Mouse (Mus musculus) testis, adult 2 months (tissue): Measurements from ENCODE around the gene Mapk12. TPM values are rescaled to one million over a fixed set of nuclear protein-coding genes. Genes with fewer than 3 reads are reported as not detected.

Experiments used
- H3K27ac ChIP-seq: fragments of 200-500 bp; 2 replicates; pipeline ENCODE4 v1.5.1; 2012; ENCODE audit warnings: low read depth, low read length; ENCODE audit not compliant: control insufficient read depth, insufficient read depth
- H3K27me3 ChIP-seq: fragments of 200-500 bp; 2 replicates; pipeline ENCODE4 v1.6.1; 2012; ENCODE audit warnings: mild to moderate bottlenecking, low read length, moderate library complexity; ENCODE audit not compliant: control insufficient read depth, insufficient read depth
- H3K36me3 ChIP-seq: fragments of 200-500 bp; 2 replicates; pipeline ENCODE4 v1.6.1; 2012; ENCODE audit warnings: mild to moderate bottlenecking, low read length; ENCODE audit not compliant: control insufficient read depth, insufficient read depth
- H3K4me1 ChIP-seq: fragments of 200-500 bp; 2 replicates; pipeline ENCODE4 v1.6.1; 2012; ENCODE audit warnings: low read length; ENCODE audit not compliant: control insufficient read depth, insufficient read depth
- H3K4me3 ChIP-seq: fragments of 200-500 bp; 2 replicates; pipeline ENCODE4 v1.5.1; 2012; ENCODE audit warnings: low read depth, mild to moderate bottlenecking, low read length, moderate library complexity, mixed read lengths; ENCODE audit not compliant: control insufficient read depth
- CTCF ChIP-seq: fragments of 200-500 bp; IDR thresholded peaks from 2 replicates; pipeline ENCODE4 v1.5.1; 2012; ENCODE audit warnings: low read depth, mild to moderate bottlenecking, inconsistent platforms, low read length, moderate library complexity; ENCODE audit not compliant: control insufficient read depth, insufficient read depth, insufficient replicate concordance
- POLR2A ChIP-seq: fragments of 200-500 bp; IDR thresholded peaks from 2 replicates; pipeline ENCODE4 v1.6.1; 2012; ENCODE audit warnings: low read depth, mild to moderate bottlenecking, inconsistent platforms, low read length, moderate library complexity; ENCODE audit not compliant: control insufficient read depth
- polyA plus RNA-seq: library from polyadenylated mRNA; depleted of rRNA; stranded (reverse); fragments of >200 nt; gene quantifications from 2 replicates; pipeline ENCODE4 v1.2.3, GENCODE M21; 2012; rRNA removed

Gene Mapk12
- polyA plus RNA-seq: 0.79 and 1.0 TPM in 2 replicates

DNA sequence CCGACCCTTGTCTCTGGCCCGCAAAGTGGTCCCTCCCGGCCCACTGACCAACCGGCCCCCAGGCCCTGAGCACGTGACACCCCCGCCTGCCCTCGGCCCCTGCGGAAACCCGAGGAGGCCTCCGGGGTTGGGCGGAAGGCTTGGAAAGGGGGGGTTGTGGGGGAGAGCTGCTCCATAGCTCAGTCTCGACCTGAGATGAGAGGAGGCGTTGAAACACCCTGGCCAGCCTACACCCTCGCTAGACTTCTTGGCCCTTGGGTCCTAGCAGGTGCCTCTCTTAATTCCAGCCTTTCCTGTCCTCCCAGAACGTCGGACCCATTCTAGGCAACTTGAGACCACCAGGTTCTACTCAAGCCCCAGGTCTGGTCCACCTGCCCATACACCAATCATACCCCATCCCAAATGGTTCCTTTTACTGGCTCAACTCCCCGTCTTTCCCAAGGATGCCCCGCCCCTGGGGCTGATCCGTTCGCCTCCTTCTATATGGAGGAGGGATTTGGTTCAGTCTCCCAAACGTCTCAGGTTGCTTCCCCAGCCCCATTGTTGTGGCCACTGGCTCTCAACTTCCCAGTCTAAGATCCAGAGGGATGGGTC lies at the start of gene Mapk12:
Mapk12 (minus strand) TSS at position 45 of the 594 bp plus-strand sequence.
- peaks cover 14% of the 10 kb centered on the region for H3K4me1 ChIP-seq
- no peaks in the 10 kb centered on the region; the same call in 1 of the 2 replicates for H3K27me3 ChIP-seq
- H3K27ac ChIP-seq: no peak within 1 kb of the TSS
- no peaks in the 10 kb centered on the region for H3K36me3 ChIP-seq
- TF ChIP-seq POLR2A (no peak), CTCF (no peak)
- peak within 1 kb of the TSS; percentile 33 for H3K4me3 ChIP-seq

DNA sequence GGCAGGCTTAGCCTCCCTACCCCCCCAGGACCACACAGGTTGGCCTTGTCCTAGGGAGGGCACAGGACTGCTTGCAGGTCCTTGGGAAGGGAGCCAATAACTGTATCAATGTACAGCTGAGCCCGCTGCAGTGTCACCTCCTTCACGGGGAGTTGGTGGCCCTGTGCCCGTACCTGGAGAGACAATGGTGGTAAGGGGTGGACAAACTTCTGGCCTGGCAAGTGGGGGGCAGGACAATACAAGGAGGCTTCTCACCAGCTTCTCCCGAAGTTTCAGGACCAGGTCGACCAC lies 44.4 kb upstream of the Mapk12 start:
- H3K27me3 ChIP-seq: no peaks in the 10 kb centered on the region
- no peak overlapping the region for H3K27ac ChIP-seq
- peaks cover 15% of the 10 kb centered on the region for H3K4me1 ChIP-seq
- no peak for TF ChIP-seq CTCF
- no peak for TF ChIP-seq POLR2A
- H3K36me3 ChIP-seq: no peaks in the 10 kb centered on the region; the same call in 1 of the 2 replicates
- peak overlapping the region; percentile 79 for H3K4me3 ChIP-seq

DNA sequence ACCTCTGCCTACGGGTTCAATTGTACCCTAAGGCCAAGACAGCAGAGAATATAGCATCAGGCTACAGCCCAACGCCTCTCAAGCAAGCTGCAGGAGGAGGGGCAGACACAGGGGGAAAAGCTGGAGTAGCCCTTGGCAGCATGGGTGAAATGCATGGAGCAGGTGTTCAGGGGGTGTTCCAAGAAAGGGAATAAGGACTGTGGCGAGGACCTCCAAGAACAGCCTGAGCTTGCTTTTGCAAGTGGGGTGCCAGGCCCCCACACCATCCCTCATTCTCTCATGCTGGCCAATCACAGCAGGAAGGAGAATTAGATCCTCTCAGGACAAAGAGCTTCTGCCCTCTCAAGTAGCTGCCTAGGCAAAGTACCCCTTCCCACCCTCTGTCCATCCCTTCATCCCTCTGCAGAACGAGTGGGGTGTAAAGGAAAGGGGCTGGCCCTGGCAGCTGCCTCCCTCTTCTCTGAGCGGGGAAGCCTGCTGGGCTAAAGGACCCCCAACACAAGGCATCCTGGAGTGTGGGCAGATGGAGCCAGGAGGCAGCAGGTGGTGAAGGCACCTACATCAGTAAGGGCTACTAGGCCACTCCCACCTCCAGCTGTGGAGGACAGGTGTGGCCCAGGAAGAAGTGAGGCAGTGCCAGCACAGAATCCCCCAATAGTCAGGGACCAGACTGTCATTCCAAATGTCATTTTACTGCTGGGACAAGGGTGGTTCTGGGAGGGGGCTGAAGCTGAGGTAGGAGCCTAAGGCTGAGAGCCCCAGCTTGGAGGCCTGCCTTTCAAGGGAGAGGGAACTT lies 43.8 kb upstream of the Mapk12 start:
- Histone ChIP-seq H3K4me1 (peaks cover 19% of the 10 kb centered on the region), H3K27ac (no peak overlapping the region), H3K36me3 (no peaks in the 10 kb centered on the region; the same call in 1 of the 2 replicates), H3K4me3 (peak overlapping the region; percentile 79), H3K27me3 (no peaks in the 10 kb centered on the region)
- TF ChIP-seq CTCF (no peak), POLR2A (no peak)

DNA sequence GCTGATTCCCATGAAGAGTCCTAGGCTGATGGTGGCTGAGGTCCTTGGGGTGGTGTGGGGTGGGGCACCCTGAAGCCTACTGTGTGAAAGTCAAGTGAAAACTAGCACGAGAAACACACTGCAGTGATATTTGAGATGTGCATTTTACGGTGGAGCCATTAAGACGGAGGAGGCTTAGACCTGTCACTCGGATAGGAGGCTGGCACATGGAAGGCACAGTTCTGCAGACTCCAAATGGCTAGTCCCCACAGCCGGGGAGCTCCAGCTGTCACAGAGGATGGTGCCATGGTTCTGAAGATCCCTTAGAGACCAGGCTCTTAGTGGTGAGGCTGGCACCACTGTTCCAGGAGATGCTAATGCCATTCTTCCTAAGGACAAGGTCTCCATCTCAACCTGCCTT lies 42.3 kb upstream of the Mapk12 start:
- Histone ChIP-seq H3K4me3 (peak overlapping the region; percentile 68), H3K27me3 (no peaks in the 10 kb centered on the region), H3K4me1 (peaks cover 30% of the 10 kb centered on the region), H3K36me3 (no peaks in the 10 kb centered on the region), H3K27ac (no peak overlapping the region; the same call in 1 of the 2 replicates)
- TF ChIP-seq CTCF (no peak), POLR2A (no peak)

DNA sequence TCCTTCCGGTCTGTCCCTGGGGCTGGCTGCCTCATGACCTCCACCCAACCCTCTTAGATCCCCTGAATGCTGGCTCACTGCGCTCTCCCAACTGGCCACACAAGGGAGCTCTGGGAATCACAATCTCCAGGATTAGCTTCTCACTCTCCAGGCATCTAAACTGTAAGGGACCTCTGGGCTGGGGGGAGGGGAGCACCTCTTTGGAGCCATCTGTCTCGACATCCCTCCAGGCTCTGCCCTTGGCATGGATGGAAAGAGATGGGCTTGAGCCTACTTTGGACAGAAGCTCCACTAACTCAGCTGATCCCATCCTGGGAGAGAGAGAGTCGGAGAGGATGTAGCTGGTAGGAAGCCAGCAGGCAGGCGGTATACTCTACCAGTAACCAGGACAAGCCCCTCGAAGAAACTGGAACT lies 41.8 kb upstream of the Mapk12 start:
- Histone ChIP-seq H3K27me3 (no peaks in the 10 kb centered on the region), H3K4me3 (peak overlapping the region; percentile 68), H3K27ac (peak overlapping the region; percentile 12; the same call in 1 of the 2 replicates), H3K36me3 (no peaks in the 10 kb centered on the region), H3K4me1 (peaks cover 31% of the 10 kb centered on the region)
- 0 out of 2 replicates have a peak, but pooled peaks have one; percentile 4 for TF ChIP-seq CTCF
- TF ChIP-seq POLR2A: no peak

DNA sequence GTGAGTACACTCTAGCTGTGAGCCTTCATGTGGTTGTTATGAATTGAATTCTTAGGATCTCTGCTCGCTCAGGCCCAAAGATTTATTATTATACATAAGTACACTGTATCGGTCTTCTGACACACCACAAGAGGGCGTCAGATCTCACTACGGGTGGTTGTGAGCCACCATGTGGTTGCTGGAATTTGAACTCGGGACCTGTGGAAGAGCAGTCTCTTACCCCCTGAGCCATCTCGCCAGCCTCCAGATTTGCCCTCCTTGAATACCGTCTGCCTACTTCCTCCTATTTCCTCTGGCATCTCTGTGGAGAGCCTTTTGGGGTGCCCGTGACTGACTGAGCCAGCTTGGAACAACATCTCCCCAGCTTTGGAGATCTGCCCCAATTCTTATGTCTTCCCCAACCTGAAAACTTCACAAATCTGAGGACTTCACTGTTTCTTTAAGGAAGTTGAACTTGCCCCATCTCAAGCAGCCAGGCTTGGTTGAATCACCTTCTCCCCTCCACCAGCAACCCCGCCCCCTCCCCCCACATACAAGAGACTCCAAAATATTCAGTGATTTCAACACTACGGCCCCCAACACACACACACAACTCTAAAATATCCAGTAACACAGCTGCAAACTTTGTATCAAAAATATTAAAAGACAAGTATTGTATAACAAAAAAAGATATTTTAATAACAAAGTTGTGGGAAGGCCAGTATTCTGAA lies 41.2 kb upstream of the Mapk12 start:
- Histone ChIP-seq H3K4me1 (peaks cover 37% of the 10 kb centered on the region), H3K27me3 (no peaks in the 10 kb centered on the region), H3K4me3 (peak overlapping the region; percentile 82), H3K36me3 (no peaks in the 10 kb centered on the region), H3K27ac (peak overlapping the region; percentile 39; the same call in 1 of the 2 replicates)
- TF ChIP-seq CTCF (no peak), POLR2A (no peak)

DNA sequence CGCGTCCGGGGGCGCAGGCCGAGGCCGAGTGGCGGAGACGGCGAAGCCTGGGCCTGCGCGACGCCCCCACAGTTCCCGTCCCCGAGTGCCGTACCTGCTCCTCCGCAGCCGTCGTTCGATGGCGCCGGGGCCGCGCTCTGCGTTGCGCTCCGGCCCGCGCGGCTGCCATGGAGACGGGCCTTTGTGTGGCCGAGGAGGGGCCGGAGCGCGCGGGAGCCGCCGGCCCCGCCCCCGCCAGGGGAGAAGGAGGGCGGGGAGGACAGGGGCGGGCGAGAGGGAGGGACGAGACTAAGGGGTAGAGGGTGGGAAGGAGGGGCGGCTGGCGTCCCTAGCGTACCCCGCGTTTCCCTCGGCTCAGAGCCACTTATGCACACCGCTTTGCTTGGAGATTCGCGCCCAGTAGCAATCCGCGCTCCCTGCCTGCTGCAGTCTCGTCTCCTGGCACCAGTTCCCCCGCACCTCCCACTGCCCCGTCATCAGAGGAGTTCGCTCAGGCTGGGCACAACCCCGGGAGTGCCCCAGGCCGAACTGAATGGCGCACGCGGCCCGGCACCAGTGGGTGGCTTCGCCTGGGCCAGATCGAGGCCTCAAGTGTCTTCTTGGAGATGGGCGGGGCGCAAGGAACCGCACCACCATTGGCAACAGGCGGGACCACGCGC lies 40.2 kb upstream of the Mapk12 start, which contains the start of gene Plxnb2:
Plxnb2 (minus strand) TSS at position 218 of the 659 bp plus-strand sequence.
- Histone ChIP-seq H3K36me3 (no peaks in the 10 kb centered on the region), H3K27me3 (no peaks in the 10 kb centered on the region), H3K4me3 (peak within 1 kb of the TSS; percentile 99), H3K27ac (peak within 1 kb of the TSS; percentile 95), H3K4me1 (peaks cover 37% of the 10 kb centered on the region)
- TF ChIP-seq POLR2A (peak; percentile 76), CTCF (no peak)
